Mouse (Mus musculus): ENCODE data around the gene Shisal2a. TPM values are rescaled to one million over a fixed set of nuclear protein-coding genes. Genes with fewer than 3 reads are reported as not detected.
"Not testable (repeated sequence)": the region's sequence is repeated elsewhere in the genome, so short reads cannot be mapped to it uniquely, and the experiment has no call there.

Gene Shisal2a
- total RNA-seq, 2 experiments from 2014 or later, result not detected

GRCm38 (mm10) chr4:108386087-108386486 is 2.9 kb upstream of the Shisal2a start:
- intact Hi-C loops (cut with DNase I), result loop anchor here (2.0 to 5.0 kb wide), 2 partner anchors 39 to 73 kb away; partner anchors contain the start of gene Tut4
- DNase-seq (ENCODE audit: low spot score), result no peak

GRCm38 (mm10) chr4:108380146-108380545 is 3.0 kb downstream of the Shisal2a start:
- DNase-seq (ENCODE audit: low spot score), result no peak
- intact Hi-C loops (cut with DNase I), result no loop called here

GRCm38 (mm10) chr4:108379476-108379875 is 3.7 kb downstream of the Shisal2a start:
- intact Hi-C loops (cut with DNase I), result no loop called here
- DNase-seq (ENCODE audit: low spot score), result no peak

- intact Hi-C loops (cut with DNase I), result no loop called here
- DNase-seq (ENCODE audit: low spot score), result no peak
Measured at GRCm38 (mm10) chr4:108372166-108372565, 11.0 kb downstream of the Shisal2a start.

- intact Hi-C loops (cut with DNase I), result no loop called here
- DNase-seq (ENCODE audit: low spot score), result no peak
Measured at GRCm38 (mm10) chr4:108371421-108371820, 11.7 kb downstream of the Shisal2a start.

GRCm38 (mm10) chr4:108370409-108370808 is 12.7 kb downstream of the Shisal2a start:
- intact Hi-C loops (cut with DNase I), result no loop called here
- no peak for DNase-seq (ENCODE audit: low spot score)

- intact Hi-C loops (cut with DNase I), result no loop called here
- DNase-seq (ENCODE audit: low spot score), result no peak
Measured at GRCm38 (mm10) chr4:108369254-108369653, 13.9 kb downstream of the Shisal2a start.

- no peak for DNase-seq (ENCODE audit: low spot score)
- intact Hi-C loops (cut with DNase I), result loop anchor here (2.0 kb wide), 1 partner anchor 15 kb away; no protein-coding TSS in a partner anchor
Measured at GRCm38 (mm10) chr4:108364111-108364476, 19.1 kb downstream of the Shisal2a start.

GRCm38 (mm10) chr4:108363355-108364110 is 19.6 kb downstream of the Shisal2a start:
- DNase-seq (ENCODE audit: low spot score), result no peak
- intact Hi-C loops (cut with DNase I), result loop anchor here (2.0 kb wide), 1 partner anchor 15 kb away; no protein-coding TSS in a partner anchor

GRCm38 (mm10) chr4:108362321-108363261 is 20.6 kb downstream of the Shisal2a start:
- intact Hi-C loops (cut with DNase I), result no loop called here
- no peak for DNase-seq (ENCODE audit: low spot score)

- intact Hi-C loops (cut with DNase I), result no loop called here
- no peak for DNase-seq (ENCODE audit: low spot score)
Measured at GRCm38 (mm10) chr4:108360136-108361055, 22.8 kb downstream of the Shisal2a start.

- no peak for DNase-seq (ENCODE audit: low spot score)
- intact Hi-C loops (cut with DNase I), result no loop called here
Measured at GRCm38 (mm10) chr4:108358498-108358897, 24.7 kb downstream of the Shisal2a start.

GRCm38 (mm10) chr4:108357458-108357857 is 25.7 kb downstream of the Shisal2a start:
- intact Hi-C loops (cut with DNase I), result no loop called here
- DNase-seq (ENCODE audit: low spot score), result no peak

GRCm38 (mm10) chr4:108353591-108353990 is 29.6 kb downstream of the Shisal2a start:
- DNase-seq (ENCODE audit: low spot score); intact Hi-C loops (cut with DNase I): not testable (repeated sequence)

- DNase-seq (ENCODE audit: low spot score), result no peak
- intact Hi-C loops (cut with DNase I), result no loop called here
Measured at GRCm38 (mm10) chr4:108350819-108351218, 32.3 kb downstream of the Shisal2a start.

- no peak for DNase-seq (ENCODE audit: low spot score)
- intact Hi-C loops (cut with DNase I), result loop anchor here (2.0 to 5.0 kb wide), 2 partner anchors 15 to 37 kb away; no protein-coding TSS in a partner anchor
Measured at GRCm38 (mm10) chr4:108349836-108350547, 33.2 kb downstream of the Shisal2a start.

- no peak for DNase-seq (ENCODE audit: low spot score)
- intact Hi-C loops (cut with DNase I), result loop anchor here (2.0 to 5.0 kb wide), 2 partner anchors 16 to 38 kb away; no protein-coding TSS in a partner anchor
Measured at GRCm38 (mm10) chr4:108349064-108349463, 34.1 kb downstream of the Shisal2a start.

- no peak for DNase-seq (ENCODE audit: low spot score)
- intact Hi-C loops (cut with DNase I), result loop anchor here (2.0 to 5.0 kb wide), 2 partner anchors 16 to 39 kb away; no protein-coding TSS in a partner anchor
Measured at GRCm38 (mm10) chr4:108348256-108348875, 34.8 kb downstream of the Shisal2a start.
